Comparison of ENCODE assay signal across 1 mouse cellular context in the genomic region with DNA sequence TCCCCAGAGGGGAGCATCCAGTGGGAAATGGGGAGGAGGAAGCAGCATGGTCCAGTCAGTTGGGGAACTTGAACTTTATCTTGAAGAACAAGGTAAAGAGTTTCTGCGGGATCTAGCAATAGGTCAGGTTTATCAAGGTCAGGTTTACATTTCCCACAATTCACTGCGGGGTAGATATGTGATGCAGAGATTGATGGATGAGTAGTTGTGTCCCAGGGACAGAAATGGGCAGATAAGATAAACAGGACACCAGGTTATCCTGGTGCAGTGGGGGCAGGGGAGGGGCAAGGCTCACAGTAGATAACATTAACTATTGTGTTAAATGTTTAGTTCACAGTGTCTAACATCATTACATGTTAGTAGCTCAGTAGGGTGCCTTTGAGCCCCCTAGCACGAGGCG.
TF ChIP-seq lines count a peak whose summit lies in the region.

No protein-coding gene starts in this region.

TF ChIP-seq in myocyte, 11 proteins besides CTCF, POLR2A, EP300 and RAD21:
- TF ChIP-seq MAX (IDR thresholded peaks at IDR 0.05; ENCODE audit: low read depth) (no peak), POLR2AphosphoS2 (IDR thresholded peaks at IDR 0.05; ENCODE audit: insufficient read length, low read depth) (no peak), SRF (IDR thresholded peaks at IDR 0.05; ENCODE audit: control insufficient read depth, insufficient read length, low read depth) (no peak), TCF3 (IDR thresholded peaks at IDR 0.05; ENCODE audit: insufficient read length, low read depth) (no peak), USF1 (IDR thresholded peaks at IDR 0.05; ENCODE audit: low read depth) (no peak), TCF12 (IDR thresholded peaks at IDR 0.05; ENCODE audit: insufficient read depth, poor library complexity, severe bottlenecking) (no peak), E2F4 (IDR thresholded peaks at IDR 0.05; ENCODE audit: insufficient read depth) (no peak), CEBPB (IDR thresholded peaks at IDR 0.05; ENCODE audit: insufficient read depth, poor library complexity, severe bottlenecking) (no peak), MYOG (IDR thresholded peaks at IDR 0.05; ENCODE audit: control insufficient read depth in 1 of 3, insufficient read depth in 1 of 3, insufficient read length in 2 of 3, low read depth in 2 of 3) (no peak), MYOD1 (IDR thresholded peaks at IDR 0.05; ENCODE audit: control insufficient read depth in 1 of 3, insufficient read length in 2 of 3, low read depth in 2 of 3) (no peak), REST (IDR thresholded peaks at IDR 0.05; ENCODE audit: insufficient read depth, insufficient read length) (no peak)
